Mouse (Mus musculus): ENCODE data around the gene Abhd17a. TPM values are rescaled to one million over a fixed set of nuclear protein-coding genes. Genes with fewer than 3 reads are reported as not detected.

Abhd17a gene
- polyA plus RNA-seq, 1 experiment from 2014 or later: 119 TPM

GRCm38 (mm10) chr10:80566375-80567092 is 23.6 kb downstream of the Abhd17a start:
- no peaks in the 10 kb centered on the region for H3K27me3 ChIP-seq (ENCODE audit: control insufficient read depth, insufficient read depth, low read length)
- H3K4me2 ChIP-seq (ENCODE audit: low read depth): peak overlapping the region; percentile 10
- no peak overlapping the region for H3K4me3 ChIP-seq (ENCODE audit: low read depth, low read length)
- DNase-seq (ENCODE audit: low spot score): peak; percentile 88
- H3K4me1 ChIP-seq (ENCODE audit: control insufficient read depth, insufficient read depth, low read length): peaks cover 20% of the 10 kb centered on the region
- peak; percentile 59 for ATAC-seq (ENCODE audit: insufficient read depth, low FRiP score, low TSS enrichment)
- whole genome bisulfite sequencing: 25% methylated on average over 17 of the region's 17 CpGs
- H3K9me3 ChIP-seq (ENCODE audit: control insufficient read depth, low read length): no peaks in the 10 kb centered on the region
- H3K27ac ChIP-seq (ENCODE audit: low read depth, low read length): peak overlapping the region; percentile 70
- H3K9ac ChIP-seq (ENCODE audit: low read length): no peak overlapping the region
- H3K36me3 ChIP-seq (ENCODE audit: control insufficient read depth, insufficient read depth, low read length): no peaks in the 10 kb centered on the region

GRCm38 (mm10) chr10:80561116-80561944 is 28.8 kb downstream of the Abhd17a start, which contains the start of gene Rexo1:
Gene Rexo1, minus strand, starts transcription at chr10:80561560.
- H3K27me3 ChIP-seq (ENCODE audit: control insufficient read depth, insufficient read depth, low read length): no peaks in the 10 kb centered on the region
- peak; percentile 76 for ATAC-seq (ENCODE audit: insufficient read depth, low FRiP score, low TSS enrichment)

DNA sequence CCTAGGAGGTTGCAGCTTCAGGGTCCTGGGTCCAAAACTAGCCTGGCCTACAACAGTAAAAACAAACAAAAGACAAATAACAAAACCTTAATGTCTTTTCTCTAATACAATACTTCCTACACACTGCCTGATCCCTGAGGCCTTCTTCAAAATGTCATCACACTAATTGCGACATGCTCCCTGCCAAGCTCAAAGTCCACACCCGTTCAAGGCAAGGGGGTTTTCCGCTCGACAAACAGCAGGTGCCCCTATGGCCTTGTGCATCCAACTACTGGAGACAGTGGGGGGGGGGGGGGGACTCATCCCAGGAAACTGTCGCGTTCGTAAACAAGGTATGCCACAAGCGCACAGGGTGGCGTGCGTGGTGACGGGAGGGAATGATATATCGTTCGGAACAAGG is 29.5 kb downstream of the Abhd17a start:
- DNase-seq (ENCODE audit: low spot score) (no peak), ATAC-seq (ENCODE audit: insufficient read depth, low FRiP score, low TSS enrichment) (no peak)
- Histone ChIP-seq H3K36me3 (ENCODE audit: control insufficient read depth, insufficient read depth, low read length) (no peaks in the 10 kb centered on the region), H3K9me3 (ENCODE audit: control insufficient read depth, low read length) (no peaks in the 10 kb centered on the region), H3K9ac (ENCODE audit: low read length) (peak overlapping the region; percentile 91), H3K27me3 (ENCODE audit: control insufficient read depth, insufficient read depth, low read length) (no peaks in the 10 kb centered on the region), H3K4me1 (ENCODE audit: control insufficient read depth, insufficient read depth, low read length) (peaks cover 7% of the 10 kb centered on the region), H3K4me3 (ENCODE audit: low read depth, low read length) (peak overlapping the region; percentile 83), H3K4me2 (ENCODE audit: low read depth) (peak overlapping the region; percentile 85), H3K27ac (ENCODE audit: low read depth, low read length) (no peak overlapping the region)
- 1% methylated on average over 13 of the region's 13 CpGs for WGBS

More at GRCm38 (mm10) chr10:80561116-80561944, 28.8 kb downstream of the Abhd17a start, which contains the start of gene Rexo1:
- WGBS: under 1% methylated on average over 69 of the region's 72 CpGs
- Histone ChIP-seq H3K9me3 (ENCODE audit: control insufficient read depth, low read length) (no peaks in the 10 kb centered on the region), H3K4me3 (ENCODE audit: low read depth, low read length) (peak within 1 kb of the TSS; percentile 83), H3K4me1 (ENCODE audit: control insufficient read depth, insufficient read depth, low read length) (peaks cover 7% of the 10 kb centered on the region), H3K27ac (ENCODE audit: low read depth, low read length) (peak within 1 kb of the TSS; percentile 39), H3K4me2 (ENCODE audit: low read depth) (peak within 1 kb of the TSS; percentile 85), H3K36me3 (ENCODE audit: control insufficient read depth, insufficient read depth, low read length) (no peaks in the 10 kb centered on the region), H3K9ac (ENCODE audit: low read length) (peak within 1 kb of the TSS; percentile 91)
- peak; percentile 96 for DNase-seq (ENCODE audit: low spot score)

GRCm38 (mm10) chr10:80559431-80559830 is 30.7 kb downstream of the Abhd17a start:
- DNase-seq (ENCODE audit: low spot score) (no peak), ATAC-seq (ENCODE audit: insufficient read depth, low FRiP score, low TSS enrichment) (no peak)
- no peak overlapping the region for H3K4me2 ChIP-seq (ENCODE audit: low read depth)
- no peaks in the 10 kb centered on the region for H3K27me3 ChIP-seq (ENCODE audit: control insufficient read depth, insufficient read depth, low read length)
- 88% methylated on average over 7 of the region's 7 CpGs for WGBS
- no peaks in the 10 kb centered on the region for H3K36me3 ChIP-seq (ENCODE audit: control insufficient read depth, insufficient read depth, low read length)
- no peak overlapping the region for H3K27ac ChIP-seq (ENCODE audit: low read depth, low read length)
- H3K9ac ChIP-seq (ENCODE audit: low read length): no peak overlapping the region
- no peaks in the 10 kb centered on the region for H3K9me3 ChIP-seq (ENCODE audit: control insufficient read depth, low read length)
- peaks cover 7% of the 10 kb centered on the region for H3K4me1 ChIP-seq (ENCODE audit: control insufficient read depth, insufficient read depth, low read length)
- no peak overlapping the region; the same call in 1 of the 2 replicates for H3K4me3 ChIP-seq (ENCODE audit: low read depth, low read length)

DNA sequence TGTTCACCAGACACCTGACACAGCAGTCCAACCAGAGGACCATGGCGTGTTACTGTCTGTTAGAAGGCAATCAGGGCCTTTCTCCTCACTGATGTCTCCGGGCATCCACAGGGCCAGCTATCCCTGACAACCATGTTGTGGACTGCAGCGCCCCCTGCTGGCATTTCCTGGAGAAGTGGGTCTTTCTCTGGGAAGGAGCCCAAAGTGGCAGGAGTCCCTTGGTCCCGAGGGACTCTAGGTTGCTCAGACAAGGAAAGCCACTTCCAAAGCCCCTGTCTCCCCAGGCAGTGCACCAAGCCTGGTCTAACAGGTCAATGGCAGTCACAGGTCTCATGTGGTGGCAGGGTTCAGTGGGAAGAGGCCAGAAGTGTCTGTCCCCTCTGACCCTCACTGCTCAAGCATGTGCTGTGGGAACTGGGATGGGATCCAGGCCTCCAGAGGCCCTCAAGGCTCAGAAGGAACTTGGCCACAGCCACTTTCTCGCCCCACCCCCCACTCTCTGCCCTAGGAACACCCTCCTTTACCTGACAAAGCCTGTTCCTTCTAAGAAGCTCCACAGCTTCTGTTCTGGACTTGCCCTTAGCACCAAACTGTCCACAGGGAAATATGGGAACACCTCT is 32.7 kb downstream of the Abhd17a start:
- no peaks in the 10 kb centered on the region for H3K36me3 ChIP-seq (ENCODE audit: control insufficient read depth, insufficient read depth, low read length)
- DNase-seq (ENCODE audit: low spot score) (peak; percentile 81), ATAC-seq (ENCODE audit: insufficient read depth, low FRiP score, low TSS enrichment) (no peak)
- peaks cover 7% of the 10 kb centered on the region for H3K4me1 ChIP-seq (ENCODE audit: control insufficient read depth, insufficient read depth, low read length)
- H3K27me3 ChIP-seq (ENCODE audit: control insufficient read depth, insufficient read depth, low read length): no peaks in the 10 kb centered on the region
- no peaks in the 10 kb centered on the region for H3K9me3 ChIP-seq (ENCODE audit: control insufficient read depth, low read length)
- no peak overlapping the region for H3K4me3 ChIP-seq (ENCODE audit: low read depth, low read length)
- no peak overlapping the region for H3K27ac ChIP-seq (ENCODE audit: low read depth, low read length)
- WGBS: 41% methylated on average over 5 of the region's 5 CpGs
- H3K9ac ChIP-seq (ENCODE audit: low read length): no peak overlapping the region
- no peak overlapping the region for H3K4me2 ChIP-seq (ENCODE audit: low read depth)

DNA sequence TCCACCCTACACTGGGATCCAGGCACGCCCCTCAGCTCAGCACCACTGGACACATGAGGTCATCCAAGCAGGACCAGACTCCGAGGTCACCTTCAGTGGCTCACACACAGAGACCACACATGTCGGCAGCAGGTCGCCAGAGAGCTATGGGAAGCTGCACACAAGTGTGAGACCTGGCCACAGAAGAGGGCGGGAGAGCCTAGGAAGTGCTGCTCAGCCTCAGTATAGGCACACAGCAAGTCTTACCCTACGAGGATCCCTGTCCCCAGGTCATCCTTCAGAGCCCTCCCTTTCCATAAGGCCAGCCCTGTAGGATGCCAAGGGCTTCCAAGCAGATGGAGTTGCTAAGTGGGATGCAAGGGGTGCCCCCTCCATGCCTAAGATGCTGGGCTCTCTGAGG is 36.1 kb downstream of the Abhd17a start:
- H3K4me3 ChIP-seq (ENCODE audit: low read depth, low read length): no peak overlapping the region
- H3K27ac ChIP-seq (ENCODE audit: low read depth, low read length): no peak overlapping the region
- no peaks in the 10 kb centered on the region for H3K4me1 ChIP-seq (ENCODE audit: control insufficient read depth, insufficient read depth, low read length)
- H3K9me3 ChIP-seq (ENCODE audit: control insufficient read depth, low read length): no peaks in the 10 kb centered on the region
- no peak overlapping the region for H3K4me2 ChIP-seq (ENCODE audit: low read depth)
- no peak overlapping the region for H3K9ac ChIP-seq (ENCODE audit: low read length)
- DNase-seq (ENCODE audit: low spot score): no peak
- 92% methylated on average over 6 of the region's 6 CpGs for WGBS
- H3K27me3 ChIP-seq (ENCODE audit: control insufficient read depth, insufficient read depth, low read length): no peaks in the 10 kb centered on the region
- ATAC-seq (ENCODE audit: insufficient read depth, low FRiP score, low TSS enrichment): no peak
- H3K36me3 ChIP-seq (ENCODE audit: control insufficient read depth, insufficient read depth, low read length): peaks cover 7% of the 10 kb centered on the region

GRCm38 (mm10) chr10:80553575-80553974 is 36.6 kb downstream of the Abhd17a start:
- no peak for ATAC-seq (ENCODE audit: insufficient read depth, low FRiP score, low TSS enrichment)
- no peaks in the 10 kb centered on the region for H3K27me3 ChIP-seq (ENCODE audit: control insufficient read depth, insufficient read depth, low read length)
- no peak overlapping the region for H3K27ac ChIP-seq (ENCODE audit: low read depth, low read length)
- DNase-seq (ENCODE audit: low spot score): no peak
- H3K9me3 ChIP-seq (ENCODE audit: control insufficient read depth, low read length): no peaks in the 10 kb centered on the region
- H3K9ac ChIP-seq (ENCODE audit: low read length): no peak overlapping the region
- WGBS: 86% methylated on average over 8 of the region's 8 CpGs
- H3K4me1 ChIP-seq (ENCODE audit: control insufficient read depth, insufficient read depth, low read length): no peaks in the 10 kb centered on the region
- H3K36me3 ChIP-seq (ENCODE audit: control insufficient read depth, insufficient read depth, low read length): peaks cover 7% of the 10 kb centered on the region
- no peak overlapping the region for H3K4me3 ChIP-seq (ENCODE audit: low read depth, low read length)
- no peak overlapping the region for H3K4me2 ChIP-seq (ENCODE audit: low read depth)

DNA sequence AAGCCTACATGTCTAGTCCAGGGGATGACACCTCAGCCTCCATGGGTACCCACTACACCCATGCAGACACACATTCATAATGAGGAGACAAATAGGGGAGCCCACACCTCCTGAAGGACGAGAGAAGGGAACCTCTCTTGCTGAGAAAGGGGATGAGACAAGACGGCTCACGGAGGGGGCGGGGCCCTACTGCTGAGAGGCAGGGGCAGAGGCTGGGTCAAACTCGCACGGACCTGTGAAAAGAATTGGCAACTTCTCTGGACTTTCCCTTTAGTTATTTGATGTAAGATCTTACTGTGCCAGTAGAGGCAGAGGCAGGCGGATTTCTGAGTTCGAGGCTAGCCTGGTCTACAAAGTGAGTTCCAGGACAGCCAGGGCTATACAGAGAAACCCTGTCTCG is 37.8 kb downstream of the Abhd17a start:
- ATAC-seq (ENCODE audit: insufficient read depth, low FRiP score, low TSS enrichment) (no peak), DNase-seq (ENCODE audit: low spot score) (no peak)
- Histone ChIP-seq H3K4me2 (ENCODE audit: low read depth) (no peak overlapping the region), H3K9me3 (ENCODE audit: control insufficient read depth, low read length) (no peaks in the 10 kb centered on the region), H3K4me3 (ENCODE audit: low read depth, low read length) (no peak overlapping the region), H3K27me3 (ENCODE audit: control insufficient read depth, insufficient read depth, low read length) (no peaks in the 10 kb centered on the region), H3K9ac (ENCODE audit: low read length) (no peak overlapping the region), H3K36me3 (ENCODE audit: control insufficient read depth, insufficient read depth, low read length) (peaks cover 9% of the 10 kb centered on the region), H3K4me1 (ENCODE audit: control insufficient read depth, insufficient read depth, low read length) (no peaks in the 10 kb centered on the region), H3K27ac (ENCODE audit: low read depth, low read length) (no peak overlapping the region)
- WGBS: 60% methylated on average over 9 of the region's 9 CpGs

Data from neural tube, embryonic 11.5 days (tissue).